Mouse (Mus musculus): Measurements from ENCODE around the gene Spta1.

Gene Spta1

GRCm38 (mm10) chr1:174267816-174268215 is 95.2 kb downstream of the Spta1 start:
- no peak for DNase-seq (ENCODE audit: low spot score)

GRCm38 (mm10) chr1:174269162-174269561 is 96.6 kb downstream of the Spta1 start:
- DNase-seq (ENCODE audit: low spot score), result no peak

- no peak for DNase-seq (ENCODE audit: low spot score)
Observed at GRCm38 (mm10) chr1:174270643-174271042, 98.1 kb downstream of the Spta1 start.

Measured in testis, postnatal 10 days (tissue).